Mouse (Mus musculus) large intestine, adult 2 months (tissue): ENCODE measurements around the gene Klra7. TPM values are rescaled to one million over a fixed set of nuclear protein-coding genes. Genes with fewer than 3 reads are reported as not detected.
"Not testable (repeated sequence)": the region's sequence is repeated elsewhere in the genome, so short reads cannot be mapped to it uniquely, and the experiment has no call there.

Source experiments
- DNase-seq: peaks from one replicate; pipeline ENCODE4 v3.0.0-alpha.2; 2012; ENCODE audit warnings: low read depth, low spot score
- WGBS: fragments of 180-500 bp; shearing (Covaris S2); methylation state at CpG from one replicate; pipeline ENCODE4 v1.1.7; 2018; 5-methylcytosine and 5-hydroxymethylcytosine counted together
- polyA plus RNA-seq: library from polyadenylated mRNA; depleted of rRNA; stranded (reverse); fragments of >200 nt; gene quantifications from 2 replicates; pipeline ENCODE4 v1.2.3, GENCODE M21; 2012; rRNA removed

The Klra7 gene
- polyA plus RNA-seq: not detected in 2 replicates

- no peak for DNase-seq
Observed at GRCm38 (mm10) chr6:130233222-130233621, at the start of gene Klra7. Klra7 (minus strand) TSS chr6:130233322.

GRCm38 (mm10) chr6:130281828-130282227 lies 48.7 kb upstream of the Klra7 start, which contains the start of gene Klra10:
Klra10 (minus strand) TSS chr6:130281928.
- WGBS: 62% methylated on average over 1 of the region's 1 CpGs
- DNase-seq: not testable (repeated sequence)

GRCm38 (mm10) chr6:130255326-130255725 lies 22.2 kb upstream of the Klra7 start:
- DNase-seq: no peak
- 80% methylated on average over 2 of the region's 2 CpGs for WGBS

- WGBS: 59% methylated on average over 2 of the region's 2 CpGs
Observed at GRCm38 (mm10) chr6:130237536-130237935, 4.4 kb upstream of the Klra7 start.

GRCm38 (mm10) chr6:130236635-130237034 lies 3.5 kb upstream of the Klra7 start:
- 38% methylated on average over 1 of the region's 1 CpGs for WGBS
- DNase-seq: no peak

More at GRCm38 (mm10) chr6:130237536-130237935, 4.4 kb upstream of the Klra7 start:
- no peak for DNase-seq

- WGBS: 93% methylated on average over 1 of the region's 1 CpGs
- DNase-seq: not testable (repeated sequence)
Observed at GRCm38 (mm10) chr6:130197453-130197852, 35.7 kb downstream of the Klra7 start.

GRCm38 (mm10) chr6:130193012-130193411 lies 40.1 kb downstream of the Klra7 start, which contains the start of gene Klra9:
Klra9 (minus strand) TSS chr6:130193112.
- WGBS: 46% methylated on average over 3 of the region's 3 CpGs
- DNase-seq: not testable (repeated sequence)

Other genes with a start within 250 kb of the Klra7 start
- not detected in 2 replicates for gene Klra6, start 206.4 kb downstream of the Klra7 start, polyA plus RNA-seq
- gene Klra4, start 166.1 kb downstream of the Klra7 start, polyA plus RNA-seq: not detected in 2 replicates
- gene Klra8, start 103.4 kb downstream of the Klra7 start, polyA plus RNA-seq: not detected in 2 replicates
- not detected in 2 replicates for gene Klra9, start 40.2 kb downstream of the Klra7 start, polyA plus RNA-seq
- gene Klra10, start 48.6 kb upstream of the Klra7 start, polyA plus RNA-seq: not detected in 2 replicates
- not detected in 2 replicates for gene Klra3, start 104.3 kb upstream of the Klra7 start, polyA plus RNA-seq
- not detected in 2 replicates for gene Klra1, start 153.6 kb upstream of the Klra7 start, polyA plus RNA-seq